Mouse (Mus musculus) cortical plate, adult 2 months (tissue): ENCODE data around the gene Fcrlb.

Experiments used
- CTCF ChIP-seq: fragments of 200-500 bp; IDR thresholded peaks from 2 replicates; pipeline ENCODE4 v1.5.1; 2011; ENCODE audit warnings: mild to moderate bottlenecking, control low read depth, low read length; ENCODE audit not compliant: insufficient read depth; ENCODE audit errors: extremely low read depth
- POLR2A ChIP-seq: fragments of 200-500 bp; IDR thresholded peaks from 2 replicates; pipeline ENCODE4 v1.6.1; 2011; ENCODE audit warnings: mild to moderate bottlenecking, low read length, control low read depth; ENCODE audit not compliant: insufficient read depth; ENCODE audit errors: extremely low read depth

DNA sequence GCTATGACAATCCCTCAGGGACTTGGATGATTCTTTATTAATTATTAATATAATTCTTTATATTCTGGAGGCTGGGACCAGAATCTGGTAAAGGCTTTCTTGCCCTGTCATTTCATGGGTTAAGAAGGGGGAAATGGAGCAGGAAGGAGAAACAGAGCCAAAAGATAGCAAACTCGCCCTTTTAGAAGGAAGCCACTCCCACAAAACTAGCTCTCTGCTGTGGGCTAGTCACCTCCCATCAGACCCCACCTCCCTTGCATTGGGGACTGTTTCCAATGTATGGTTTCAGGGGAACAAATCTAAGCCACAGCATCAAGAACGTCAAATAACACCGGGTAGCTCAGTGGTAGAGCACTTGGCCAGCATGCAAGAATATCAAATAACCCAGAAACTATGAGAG is 45.5 kb upstream of the Fcrlb start:
- TF ChIP-seq CTCF (no peak), POLR2A (no peak)
